Mouse (Mus musculus) liver, embryonic 12.5 days (tissue): ENCODE measurements around the gene Plvap. TPM values are rescaled to one million over a fixed set of nuclear protein-coding genes. Genes with fewer than 3 reads are reported as not detected.
"Not testable (repeated sequence)": the region's sequence is repeated elsewhere in the genome, so short reads cannot be mapped to it uniquely, and the experiment has no call there.

Experiments used
- ATAC-seq: fragments of 200-750 bp; cut with Nextera tagmentation; 2 replicates; pipeline ENCODE4 v1.8.0; 2017; ENCODE audit warnings: moderate number of reproducible peaks, mild to moderate bottlenecking, moderate library complexity
- H3K27ac ChIP-seq: fragments of 300-500 bp; sonication (generic); 2 replicates; pipeline ENCODE4 v1.5.1; 2016; ENCODE audit warnings: mild to moderate bottlenecking
- H3K27me3 ChIP-seq: fragments of 300-500 bp; sonication (generic); replicated peaks from 2 replicates; pipeline ENCODE4 v1.6.1; 2016; ENCODE audit warnings: mild to moderate bottlenecking, moderate library complexity
- H3K36me3 ChIP-seq: fragments of 300-500 bp; sonication (generic); 2 replicates; pipeline ENCODE4 v1.6.1; 2016; ENCODE audit warnings: mild to moderate bottlenecking, moderate library complexity
- H3K4me1 ChIP-seq: fragments of 300-500 bp; sonication (generic); 2 replicates; pipeline ENCODE4 v1.6.1; 2016
- H3K4me2 ChIP-seq: fragments of 300-500 bp; sonication (generic); 2 replicates; pipeline ENCODE4 v1.6.1; 2016; ENCODE audit warnings: mild to moderate bottlenecking, moderate library complexity
- H3K4me3 ChIP-seq: fragments of 300-500 bp; sonication (generic); 2 replicates; pipeline ENCODE4 v1.5.1; 2016; ENCODE audit warnings: mild to moderate bottlenecking, moderate library complexity
- H3K9ac ChIP-seq: fragments of 300-500 bp; sonication (generic); 2 replicates; pipeline ENCODE4 v1.6.1; 2016; ENCODE audit warnings: mild to moderate bottlenecking, moderate library complexity
- H3K9me3 ChIP-seq: fragments of 300-500 bp; sonication (generic); replicated peaks from 2 replicates; pipeline ENCODE4 v1.6.1; 2016; ENCODE audit warnings: mild to moderate bottlenecking, moderate library complexity
- WGBS: fragments of 180-500 bp; shearing (Covaris S2); methylation state at CpG from one replicate; pipeline ENCODE4 v1.1.7; 2016; ENCODE audit not compliant: insufficient replicate concordance; 5-methylcytosine and 5-hydroxymethylcytosine counted together
- polyA plus RNA-seq: library from polyadenylated mRNA; unstranded; fragments of >200 nt; fragmentation: Nextera tagmentation; extraction: Ambion mirVana; gene quantifications from 2 replicates; pipeline ENCODE4 v1.2.1, GENCODE M21; 2016

Gene Plvap
- polyA plus RNA-seq, 1 experiment from 2014 or later, result 46.7 TPM

DNA sequence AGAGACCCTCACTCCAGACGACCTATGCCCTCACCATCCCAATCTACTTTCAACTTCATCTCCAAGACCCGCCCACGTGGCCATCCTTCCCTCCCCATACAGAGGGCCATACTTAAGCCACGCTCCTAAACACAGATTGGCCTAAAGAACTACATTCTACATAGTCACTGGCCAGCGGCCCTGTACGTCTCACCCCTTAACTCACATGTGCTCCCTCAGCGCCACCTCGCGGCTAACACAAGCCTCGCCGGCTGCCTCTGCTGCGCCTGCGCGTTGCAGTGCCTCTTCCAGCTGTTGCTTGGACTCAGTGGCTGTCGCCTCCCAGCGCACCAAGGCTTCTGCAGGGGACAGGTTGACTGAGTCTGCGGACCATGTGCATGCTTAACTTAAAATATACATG lies 10.1 kb upstream of the Plvap start:
- H3K36me3 ChIP-seq, result no peaks in the 10 kb centered on the region
- H3K4me1 ChIP-seq, result peaks cover 29% of the 10 kb centered on the region
- no peak overlapping the region for H3K9ac ChIP-seq
- H3K9me3 ChIP-seq, result no peaks in the 10 kb centered on the region
- 0 out of 2 replicates have a peak overlapping the region, but pooled peaks have one; percentile 9 for H3K4me2 ChIP-seq
- H3K27ac ChIP-seq, result no peak overlapping the region
- H3K27me3 ChIP-seq, result peaks cover 39% of the 10 kb centered on the region
- ATAC-seq, result peak; percentile 72
- WGBS, result 2% methylated on average over 17 of the region's 17 CpGs
- H3K4me3 ChIP-seq, result no peak overlapping the region

DNA sequence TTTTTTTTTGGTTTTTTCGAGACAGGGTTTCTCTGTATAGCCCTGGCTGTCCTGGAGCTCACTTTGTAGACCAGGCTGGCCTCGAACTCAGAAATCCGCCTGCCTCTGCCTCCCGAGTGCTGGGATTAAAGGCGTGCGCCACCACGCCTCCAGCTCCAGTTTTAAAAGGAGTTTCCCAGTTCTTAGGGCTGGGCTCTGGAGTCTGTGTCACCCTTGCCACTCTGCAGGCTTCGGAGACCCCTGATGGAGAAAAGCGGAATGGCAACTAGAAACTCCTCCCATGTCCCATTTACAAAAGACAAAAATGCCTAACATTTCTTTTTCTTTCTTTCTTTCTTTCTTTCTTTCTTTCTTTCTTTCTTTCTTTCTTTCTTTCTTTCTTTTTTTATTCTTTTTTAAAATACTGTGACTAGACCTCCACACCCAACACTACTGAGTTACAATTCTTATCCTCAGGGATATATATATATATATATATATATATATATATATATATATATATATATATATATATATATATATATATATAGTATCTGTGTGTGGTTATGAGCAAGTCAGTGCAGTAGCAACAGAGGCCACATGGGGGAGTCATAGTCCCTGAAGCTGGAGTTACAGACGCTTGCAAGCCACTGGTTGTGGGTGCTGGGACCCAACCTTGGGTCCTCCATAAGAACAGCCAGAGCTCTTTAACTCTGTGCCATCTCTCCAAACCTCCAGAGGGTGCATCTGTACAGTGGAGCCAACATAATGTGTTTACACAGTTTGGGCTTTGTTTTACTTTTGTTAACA lies 7.7 kb upstream of the Plvap start:
- H3K9me3 ChIP-seq, H3K4me3 ChIP-seq, H3K4me2 ChIP-seq, H3K27ac ChIP-seq, H3K36me3 ChIP-seq, H3K9ac ChIP-seq, ATAC-seq: not testable (repeated sequence)
- Histone ChIP-seq H3K4me1 (peaks cover 16% of the 10 kb centered on the region), H3K27me3 (peaks cover 15% of the 10 kb centered on the region)
- WGBS, result 23% methylated on average over 10 of the region's 10 CpGs

DNA sequence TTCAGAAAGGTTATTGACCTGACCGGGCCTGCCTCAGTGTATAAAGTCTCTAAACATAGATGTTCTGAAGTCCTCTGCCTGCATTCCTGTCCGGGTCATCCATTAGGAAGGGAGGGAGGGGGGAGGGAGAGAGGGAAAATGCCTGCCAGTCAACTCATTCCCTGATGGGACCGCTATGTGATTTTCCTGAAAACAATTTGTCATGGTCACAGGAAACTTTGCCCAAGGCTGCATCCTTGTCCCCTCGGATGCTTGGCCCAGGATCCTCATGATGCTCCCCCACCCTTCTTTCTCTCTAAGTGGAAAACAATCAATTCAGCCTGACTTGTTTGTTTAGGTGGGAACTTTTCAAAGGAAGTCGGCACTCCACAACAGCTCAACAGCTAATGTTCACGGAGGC lies 5.2 kb upstream of the Plvap start:
- Histone ChIP-seq H3K27ac (no peak overlapping the region), H3K9me3 (no peaks in the 10 kb centered on the region), H3K27me3 (0 out of 2 replicates have a peak, but pooled peaks cover under 1% of the 10 kb centered on the region), H3K9ac (no peak overlapping the region), H3K4me2 (no peak overlapping the region), H3K4me3 (no peak overlapping the region), H3K4me1 (peaks cover 30% of the 10 kb centered on the region), H3K36me3 (no peaks in the 10 kb centered on the region)
- no peak for ATAC-seq
- WGBS, result 42% methylated on average over 6 of the region's 6 CpGs

DNA sequence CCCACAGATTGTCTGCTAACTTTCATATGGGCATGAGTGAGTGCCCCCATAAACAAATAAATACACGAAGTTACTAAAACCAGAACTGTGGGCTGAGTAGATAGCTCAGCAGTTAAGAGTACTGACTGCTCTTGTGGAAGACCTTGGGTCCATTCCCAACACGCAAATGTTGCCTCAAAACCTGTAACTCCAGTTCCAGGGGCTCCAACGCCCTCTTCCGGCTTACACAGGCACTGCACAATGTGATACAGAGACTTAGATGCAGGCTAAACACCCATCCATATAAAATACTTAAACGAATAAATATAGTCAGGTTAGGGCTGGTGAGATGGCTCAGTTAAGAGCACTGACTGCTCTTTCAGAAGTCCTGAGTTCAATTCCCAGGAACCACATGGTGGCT lies 3.5 kb upstream of the Plvap start:
- no peak for ATAC-seq
- 58% methylated on average over 5 of the region's 5 CpGs for WGBS
- H3K27ac ChIP-seq, result no peak overlapping the region

DNA sequence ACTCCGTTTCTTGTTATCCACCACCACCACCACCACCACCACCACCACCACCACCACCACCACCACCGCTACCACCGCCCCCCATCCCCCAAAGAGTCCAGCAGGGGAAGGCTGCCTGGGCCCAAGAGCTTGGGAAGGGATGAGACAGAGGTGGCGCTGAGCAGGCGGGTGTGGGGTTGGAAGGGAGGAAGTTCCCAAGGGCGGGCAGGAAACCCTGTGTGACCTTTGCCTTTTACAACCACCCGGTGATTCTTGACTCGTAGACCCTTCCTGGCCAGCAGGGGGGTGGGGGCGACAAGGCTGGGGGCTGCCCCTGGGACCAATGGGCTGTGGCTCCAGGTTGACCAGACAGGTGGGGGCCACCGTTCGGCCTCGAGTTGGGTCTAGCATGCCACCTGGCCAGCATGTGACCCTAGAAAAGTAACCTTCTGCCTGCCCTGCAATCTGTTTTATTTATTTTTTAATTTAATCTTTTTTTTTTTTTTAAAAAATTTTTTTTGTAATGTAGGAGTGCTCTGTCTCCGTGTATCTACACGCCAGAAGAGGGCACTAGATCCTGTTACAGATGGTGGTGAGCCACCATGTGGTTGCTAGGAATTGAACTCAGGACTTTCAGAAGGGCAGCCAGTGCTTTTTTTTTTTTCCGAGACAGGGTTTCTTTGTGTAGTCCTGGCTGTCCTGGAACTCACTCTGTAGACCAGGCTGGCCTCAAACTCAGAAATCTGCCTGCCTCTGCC lies 1.6 kb upstream of the Plvap start:
- no peaks in the 10 kb centered on the region for H3K36me3 ChIP-seq
- WGBS, result 41% methylated on average over 15 of the region's 15 CpGs
- H3K4me1 ChIP-seq, result peaks cover 32% of the 10 kb centered on the region
- ATAC-seq, result no peak
- H3K9ac ChIP-seq, result no peak overlapping the region
- H3K27ac ChIP-seq, result no peak overlapping the region
- no peak overlapping the region for H3K4me2 ChIP-seq
- peaks cover 34% of the 10 kb centered on the region for H3K27me3 ChIP-seq
- no peak overlapping the region for H3K4me3 ChIP-seq
- H3K9me3 ChIP-seq, result no peaks in the 10 kb centered on the region

More for the DNA sequence above, 3.5 kb upstream of the Plvap start:
- Histone ChIP-seq H3K4me3 (no peak overlapping the region), H3K9me3 (no peaks in the 10 kb centered on the region), H3K4me2 (no peak overlapping the region), H3K9ac (no peak overlapping the region), H3K4me1 (peaks cover 33% of the 10 kb centered on the region), H3K36me3 (no peaks in the 10 kb centered on the region), H3K27me3 (peaks cover 17% of the 10 kb centered on the region)

DNA sequence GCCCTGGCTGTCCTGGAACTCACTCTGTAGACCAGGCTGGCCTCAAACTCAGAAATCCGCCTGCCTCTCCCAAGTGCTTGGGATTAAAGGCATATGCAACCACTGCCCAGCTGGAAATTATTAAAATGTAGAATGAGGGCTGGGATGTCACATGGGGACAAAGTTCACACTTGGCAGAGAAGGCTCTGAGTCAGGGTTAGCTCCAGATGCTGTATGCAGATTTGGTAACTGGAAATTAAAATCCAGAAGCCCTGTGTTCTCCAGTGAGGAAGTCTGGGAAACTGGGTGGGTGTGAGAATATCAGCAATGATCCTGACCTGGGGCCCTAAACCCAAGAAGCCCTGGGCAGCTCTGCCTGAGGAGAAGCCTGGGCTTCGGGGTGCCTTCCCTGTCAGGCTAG lies 2.2 kb downstream of the Plvap start:
- Histone ChIP-seq H3K4me2 (peak overlapping the region; percentile 67; the same call in 1 of the 2 replicates), H3K4me1 (peaks cover 37% of the 10 kb centered on the region), H3K4me3 (no peak overlapping the region), H3K9me3 (no peaks in the 10 kb centered on the region), H3K9ac (no peak overlapping the region), H3K36me3 (no peaks in the 10 kb centered on the region), H3K27ac (no peak overlapping the region), H3K27me3 (peaks cover 68% of the 10 kb centered on the region)
- WGBS, result 62% methylated on average over 2 of the region's 2 CpGs
- ATAC-seq, result no peak

DNA sequence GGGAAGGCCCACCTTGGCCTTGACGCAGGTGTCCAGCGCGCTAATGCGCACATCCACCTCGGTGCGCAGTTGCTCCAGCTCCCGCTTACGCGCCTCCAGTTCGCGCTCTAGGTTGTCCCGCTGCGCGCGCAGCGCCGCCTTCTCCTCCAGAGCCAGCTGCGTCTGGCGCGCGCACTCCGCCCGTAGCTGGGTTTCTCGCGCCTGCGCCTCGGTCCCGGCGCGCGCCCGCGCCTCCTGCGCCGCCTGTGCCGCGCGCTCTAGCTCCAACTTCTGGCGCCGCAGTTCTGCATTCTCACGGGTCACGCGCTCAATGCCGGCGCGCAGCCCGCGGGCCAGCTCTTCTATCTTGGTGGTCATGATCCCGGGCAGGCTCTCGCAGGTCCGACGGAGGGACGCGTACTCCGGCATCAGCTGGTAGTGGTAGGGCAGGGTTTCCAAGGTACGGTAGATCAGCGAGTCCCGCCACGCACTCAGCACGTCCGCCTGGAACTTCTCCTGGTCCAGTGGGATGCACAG lies 3.9 kb downstream of the Plvap start:
- Histone ChIP-seq H3K9me3 (no peaks in the 10 kb centered on the region), H3K4me1 (peaks cover 31% of the 10 kb centered on the region), H3K27me3 (peaks cover 68% of the 10 kb centered on the region), H3K4me3 (peak overlapping the region; percentile 48), H3K4me2 (peak overlapping the region; percentile 74), H3K36me3 (no peaks in the 10 kb centered on the region), H3K9ac (0 out of 2 replicates have a peak overlapping the region, but pooled peaks have one; percentile 35), H3K27ac (no peak overlapping the region)
- peak; percentile 32; the same call in 1 of the 2 replicates for ATAC-seq
- 2% methylated on average over 61 of the region's 61 CpGs for WGBS

DNA sequence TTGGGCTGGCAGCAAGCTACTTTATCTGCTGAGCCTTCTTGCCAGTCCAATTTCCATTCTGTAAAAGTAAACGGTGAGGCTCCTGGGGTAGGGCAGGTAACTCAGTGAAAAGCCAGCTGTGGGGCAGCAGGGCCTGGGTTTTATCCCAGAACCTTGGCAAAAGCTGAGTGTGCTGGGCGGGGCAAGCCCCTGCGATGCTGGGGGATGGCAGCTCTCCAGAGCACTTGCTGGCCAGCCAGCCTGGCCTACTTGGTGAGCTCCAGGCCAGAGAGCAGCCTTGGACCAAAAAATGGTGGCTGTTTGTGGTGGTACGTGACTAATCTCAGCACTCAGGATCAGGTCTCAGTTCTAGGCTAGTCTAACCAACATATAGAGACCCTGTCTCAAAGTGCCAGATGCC lies 5.6 kb downstream of the Plvap start:
- Histone ChIP-seq H3K9me3 (no peaks in the 10 kb centered on the region), H3K4me3 (no peak overlapping the region), H3K4me1 (peaks cover 14% of the 10 kb centered on the region), H3K36me3 (no peaks in the 10 kb centered on the region), H3K9ac (no peak overlapping the region), H3K27ac (no peak overlapping the region), H3K27me3 (peaks cover 61% of the 10 kb centered on the region), H3K4me2 (no peak overlapping the region)
- 68% methylated on average over 4 of the region's 4 CpGs for WGBS
- ATAC-seq, result no peak

DNA sequence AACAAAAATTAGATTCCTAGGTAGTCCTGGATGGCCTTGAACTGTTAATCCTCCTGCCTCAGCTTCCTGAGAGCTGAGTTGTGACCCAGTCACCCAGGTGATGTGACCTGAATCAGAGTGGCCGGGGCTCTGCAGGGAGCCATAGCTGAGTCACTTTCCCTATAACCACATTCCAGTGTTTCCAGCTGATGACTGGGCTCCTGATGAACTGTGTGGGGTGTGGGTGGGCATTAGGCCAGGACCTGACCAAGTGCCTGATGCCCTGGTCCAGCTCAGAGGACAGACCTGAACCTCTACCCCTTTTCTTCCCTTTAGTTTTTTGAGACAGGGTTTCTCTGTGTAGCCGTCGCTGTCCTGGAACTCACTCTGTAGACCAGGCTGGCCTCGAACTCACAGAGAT lies 6.2 kb downstream of the Plvap start:
- Histone ChIP-seq H3K4me2 (no peak overlapping the region), H3K36me3 (no peaks in the 10 kb centered on the region), H3K9ac (no peak overlapping the region), H3K4me3 (no peak overlapping the region), H3K27me3 (peaks cover 56% of the 10 kb centered on the region), H3K27ac (no peak overlapping the region), H3K4me1 (peaks cover 16% of the 10 kb centered on the region), H3K9me3 (no peaks in the 10 kb centered on the region)
- 79% methylated on average over 4 of the region's 4 CpGs for WGBS
- no peak for ATAC-seq

DNA sequence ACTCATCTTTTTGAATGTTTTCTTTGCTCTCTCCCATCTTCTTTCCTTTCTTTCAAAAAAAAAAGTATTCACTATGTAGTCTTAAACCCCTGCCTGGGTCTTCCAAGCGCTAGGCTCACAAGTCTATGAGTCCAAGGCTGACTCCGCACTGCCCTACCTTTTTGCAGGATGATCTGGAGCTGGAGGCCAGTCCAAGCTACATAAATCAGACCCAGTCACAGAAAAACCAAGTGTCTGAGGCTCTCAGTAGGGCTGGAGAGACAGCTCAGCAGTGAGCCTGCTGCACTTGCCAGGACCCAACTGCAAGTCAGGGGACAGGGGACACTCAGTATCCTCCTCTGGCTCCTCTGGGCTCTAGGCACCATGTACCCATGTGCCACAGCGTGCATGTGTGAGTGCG lies 7.2 kb downstream of the Plvap start:
- no peak overlapping the region for H3K9ac ChIP-seq
- no peak overlapping the region for H3K4me2 ChIP-seq
- 83% methylated on average over 4 of the region's 4 CpGs for WGBS
- peaks cover 46% of the 10 kb centered on the region for H3K27me3 ChIP-seq
- H3K9me3 ChIP-seq, result no peaks in the 10 kb centered on the region
- no peak for ATAC-seq
- H3K4me3 ChIP-seq, result no peak overlapping the region
- peaks cover 25% of the 10 kb centered on the region for H3K4me1 ChIP-seq
- H3K36me3 ChIP-seq, result no peaks in the 10 kb centered on the region
- no peak overlapping the region for H3K27ac ChIP-seq

DNA sequence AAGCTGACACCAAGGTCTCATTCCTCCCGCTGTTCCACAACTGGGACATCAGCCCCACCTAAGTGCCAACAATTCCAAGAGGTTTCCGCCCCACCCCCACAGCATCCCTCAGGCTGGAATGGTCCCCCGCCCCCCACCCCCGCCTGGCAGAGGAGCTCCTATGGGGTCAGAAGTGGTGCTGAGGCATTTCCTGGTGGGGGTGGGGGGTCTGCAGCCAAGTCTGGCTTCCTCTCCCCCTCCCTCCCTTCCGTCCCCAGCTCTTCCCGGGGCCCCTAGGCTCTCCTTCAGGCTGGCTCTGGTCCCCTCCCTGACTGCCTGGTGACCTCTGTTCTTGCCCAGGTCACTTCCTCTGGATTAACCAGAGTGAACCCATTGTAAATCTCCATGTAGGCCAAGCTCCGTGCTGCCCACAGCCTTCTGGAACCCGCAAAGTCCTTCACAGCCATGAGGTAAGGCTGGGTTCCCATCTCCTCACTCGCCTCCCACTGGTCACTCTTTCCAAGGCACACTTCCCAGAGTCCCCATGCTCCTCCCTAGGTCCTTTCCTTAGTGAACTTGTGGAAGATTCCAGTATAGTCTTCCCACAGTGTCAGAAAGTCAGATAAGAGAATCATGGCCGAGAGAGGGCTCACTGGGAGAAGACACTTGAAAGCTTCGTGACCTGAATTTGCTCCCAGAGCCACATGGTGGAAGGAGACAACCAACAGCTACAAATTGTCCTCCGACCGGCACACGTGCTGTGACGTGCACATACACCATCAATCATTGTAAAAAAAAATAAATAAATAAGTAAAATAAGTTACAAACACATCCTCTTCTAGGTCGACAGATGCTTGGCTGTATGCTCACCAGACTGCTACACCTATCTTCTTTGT lies 12.5 kb downstream of the Plvap start:
- 40% methylated on average over 15 of the region's 16 CpGs for WGBS
- Histone ChIP-seq H3K27ac (peak overlapping the region; percentile 54; the same call in 1 of the 2 replicates), H3K9me3 (no peaks in the 10 kb centered on the region), H3K27me3 (0 out of 2 replicates have a peak, but pooled peaks cover 3% of the 10 kb centered on the region), H3K4me2 (0 out of 2 replicates have a peak overlapping the region, but pooled peaks have one; percentile 8), H3K9ac (no peak overlapping the region), H3K4me3 (no peak overlapping the region), H3K4me1 (peaks cover 47% of the 10 kb centered on the region), H3K36me3 (peaks cover 8% of the 10 kb centered on the region)
- 0 out of 2 replicates have a peak, but pooled peaks have one; percentile 19 for ATAC-seq
